Mouse (Mus musculus) kidney, adult 2 months (tissue): Measurements from ENCODE around the gene Knop1.

Experiments
- CTCF ChIP-seq: fragments of 200-500 bp; conservative IDR thresholded peaks from 2 replicates; pipeline ENCODE4 v1.5.1; 2011; ENCODE audit warnings: low read depth, mild to moderate bottlenecking, control low read depth, low read length, moderate library complexity, mixed read lengths; ENCODE audit not compliant: insufficient read depth, insufficient read length
- POLR2A ChIP-seq: fragments of 200-500 bp; IDR thresholded peaks from one replicate; pipeline ENCODE4 v1.6.1; 2011; ENCODE audit warnings: low read depth, low read length, control low read depth

DNA sequence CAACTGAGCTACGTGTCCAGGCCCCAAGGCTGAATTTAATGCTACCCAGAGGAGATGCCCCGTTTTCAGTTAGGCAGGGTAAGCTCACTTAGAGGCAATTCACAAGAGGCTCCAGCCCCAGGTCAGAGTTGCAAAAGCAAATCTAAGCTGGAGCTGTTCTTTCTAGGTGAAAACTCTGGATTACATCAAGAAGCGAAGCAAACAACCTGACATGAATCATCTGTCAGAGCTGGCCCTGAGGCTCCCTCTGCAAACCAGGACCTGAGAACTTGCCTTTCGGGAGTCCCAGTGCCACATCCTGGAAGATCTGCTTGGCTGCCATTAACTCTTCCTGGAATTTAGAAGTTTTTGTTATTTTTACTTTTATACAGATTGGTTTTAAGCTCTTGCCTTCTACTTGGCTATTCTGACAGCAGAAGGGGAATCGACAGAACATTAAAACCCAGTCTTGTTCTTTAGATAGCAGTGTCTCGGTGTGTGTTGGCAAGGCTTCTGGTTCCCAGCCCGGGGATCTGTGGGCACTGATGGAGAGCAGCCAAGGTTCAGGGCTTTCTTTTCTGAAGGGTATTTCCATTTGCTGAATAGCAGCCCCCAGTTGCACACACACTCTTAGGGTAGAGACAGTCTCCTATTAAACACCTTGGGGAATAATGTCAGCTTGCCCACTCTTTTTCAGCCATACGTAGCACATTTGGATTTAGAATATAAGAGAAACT, 14.9 kb downstream of the Knop1 start:
- TF ChIP-seq CTCF: no peak
- no peak for TF ChIP-seq POLR2A
